Mouse (Mus musculus) right cerebral cortex, postnatal 36 days (tissue): Measurements from ENCODE around the gene Ceacam3.
"Not testable (repeated sequence)": the region's sequence is repeated elsewhere in the genome, so short reads cannot be mapped to it uniquely, and the experiment has no call there.

ENCODE experiments used
- DNase-seq, 2 experiments: peaks; one replicate each; pipeline ENCODE4 v3.0.0; 2022; ENCODE audit warnings: low spot score in 2 of 2, mixed read lengths in 1 of 2

Ceacam3 gene

GRCm38 (mm10) chr7:17149931-17150330 lies at the start of gene Ceacam3:
Gene Ceacam3 (plus strand): TSS chr7:17150282.
- DNase-seq, result no peak

GRCm38 (mm10) chr7:17101631-17102030 lies 48.5 kb upstream of the Ceacam3 start:
- DNase-seq, result not testable (repeated sequence)

- DNase-seq, result no peak
Measured at GRCm38 (mm10) chr7:17135307-17135706, 14.8 kb upstream of the Ceacam3 start.

- DNase-seq, result no peak
Measured at GRCm38 (mm10) chr7:17155634-17156033, 5.6 kb downstream of the Ceacam3 start.

- DNase-seq, result no peak
Measured at GRCm38 (mm10) chr7:17156885-17157677, 7.0 kb downstream of the Ceacam3 start.

GRCm38 (mm10) chr7:17159011-17159410 lies 8.9 kb downstream of the Ceacam3 start:
- no peak for DNase-seq

GRCm38 (mm10) chr7:17171827-17172226 lies 21.7 kb downstream of the Ceacam3 start:
- no peak for DNase-seq

GRCm38 (mm10) chr7:17203177-17203576 lies 53.1 kb downstream of the Ceacam3 start, which contains the start of gene Psg29:
Gene Psg29 (plus strand): TSS chr7:17203477.
- no peak for DNase-seq

- no peak for DNase-seq
Measured at GRCm38 (mm10) chr7:17205530-17206184, 55.6 kb downstream of the Ceacam3 start.
